Mouse (Mus musculus) embryonic stem cell, embryonic (primary cell): ENCODE measurements around the gene Lrcol1.

ENCODE experiments used
- CTCF ChIA-PET, 4 experiments: fragments of 300-600 bp in 2 of 4; fragments of 350-600 bp in 2 of 4; sonication (Branson Sonifier 250); formaldehyde crosslinking; loops; one replicate each; lab custom pipeline; 2022; ENCODE audit warnings: inconsistent platforms in 2 of 4; lab: Charles Lee
- POLR2A ChIA-PET, 4 experiments: fragments of 300-600 bp in 2 of 4; fragments of 350-600 bp in 2 of 4; sonication (Branson Sonifier 250); formaldehyde crosslinking; loops; one replicate each; lab custom pipeline; 2022; ENCODE audit warnings: antibody characterized with exemption in 4 of 4, inconsistent platforms in 1 of 4; lab: Charles Lee

Gene Lrcol1

DNA sequence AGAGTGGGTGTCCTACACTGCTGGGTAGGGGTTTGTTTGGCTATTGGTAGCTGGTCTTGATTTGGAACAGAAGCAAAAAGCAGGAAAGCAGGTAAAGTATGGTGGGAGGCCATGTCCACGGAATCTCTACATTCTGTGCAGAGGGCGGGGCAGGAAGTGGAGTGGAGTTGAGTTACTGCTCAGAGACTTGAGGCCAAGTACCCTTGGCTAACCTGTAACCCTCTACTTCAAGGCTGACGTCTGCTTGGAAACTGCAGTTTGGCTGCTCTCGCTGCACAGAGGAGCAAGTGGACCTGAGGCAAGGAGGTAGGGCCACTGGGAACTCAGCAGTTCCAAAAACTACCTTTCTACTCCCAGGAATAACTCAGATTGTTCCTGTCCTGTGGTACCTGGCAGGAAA lies at the start of gene Lrcol1:
TSS of gene Lrcol1 (plus strand) at position 207 of the 400 bp plus-strand sequence.
- POLR2A ChIA-PET, result interaction anchor here in 3 of 4 experiments (0.7 to 3.3 kb wide), 9 partner anchors 9 to 193 kb away, joined by 3 to 20 read pairs (median 13); partner anchors contain the start of genes Pole (in 1 of the 3) and Pxmp2 (in 1 of the 3)
- CTCF ChIA-PET, result interaction anchor here in 3 of 4 experiments (0.8 to 2.6 kb wide), 4 partner anchors 10 to 295 kb away, joined by 4 to 11 read pairs (median 5); no protein-coding TSS in a partner anchor

DNA sequence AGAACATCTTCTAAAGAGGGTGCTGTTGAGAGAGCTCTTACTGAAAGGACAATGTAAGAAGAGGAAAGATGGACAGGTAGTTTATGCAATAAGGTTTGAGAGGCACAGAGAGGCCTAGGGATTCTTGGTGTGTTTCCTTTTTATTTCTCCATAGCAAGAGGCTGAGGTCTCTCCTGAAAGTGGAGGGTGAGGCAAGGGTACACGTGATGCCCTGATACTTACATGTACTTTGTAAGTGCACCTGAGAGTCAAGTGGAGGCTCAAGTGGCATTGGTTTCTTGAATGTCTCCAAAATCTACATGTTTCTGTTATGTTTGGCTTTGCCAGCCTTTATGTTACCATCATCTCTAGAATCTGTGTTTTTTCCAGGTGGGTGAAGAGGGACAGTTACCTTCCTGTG lies 47.9 kb upstream of the Lrcol1 start:
- ChIA-PET POLR2A (interaction anchor here in 3 of 4 experiments (0.9 to 5.1 kb wide), 6 partner anchors 8 to 38 kb away, joined by 3 to 63 read pairs (median 6); partner anchors contain the start of genes Pole (in 2 of the 3) and Pxmp2 (in 2 of the 3)), CTCF (no interaction called here)

DNA sequence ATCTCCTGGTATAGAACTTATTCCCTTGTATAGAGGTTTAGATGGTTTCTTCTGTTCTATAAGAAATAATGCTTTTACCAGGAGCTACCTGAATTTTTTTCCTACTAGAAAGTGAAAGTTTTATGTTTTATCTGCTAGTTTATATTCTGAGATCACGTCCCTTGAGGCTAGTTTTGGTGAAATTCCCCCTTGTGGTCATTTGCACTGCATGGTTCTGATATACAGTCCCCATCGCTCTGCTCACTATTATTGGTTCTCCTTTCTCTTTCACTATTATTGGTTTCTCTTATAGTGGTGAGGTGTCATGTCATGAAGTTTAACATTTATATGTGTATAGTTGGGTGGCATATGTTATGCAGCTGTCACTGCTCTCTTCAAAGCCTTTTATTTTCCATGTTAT lies 43.9 kb upstream of the Lrcol1 start:
- ChIA-PET CTCF (interaction anchor here in 1 of 4 experiments (0.8 kb wide), 1 partner anchor 15 kb away, joined by 3 read pairs; the partner anchor contains the start of genes Pole and Pxmp2), POLR2A (interaction anchor here in 3 of 4 experiments (1.1 to 3.4 kb wide), 5 partner anchors 9 to 21 kb away, joined by 3 to 10 read pairs (median 5); partner anchors contain the start of genes Pole (in 3 of the 3) and Pxmp2 (in 3 of the 3))

DNA sequence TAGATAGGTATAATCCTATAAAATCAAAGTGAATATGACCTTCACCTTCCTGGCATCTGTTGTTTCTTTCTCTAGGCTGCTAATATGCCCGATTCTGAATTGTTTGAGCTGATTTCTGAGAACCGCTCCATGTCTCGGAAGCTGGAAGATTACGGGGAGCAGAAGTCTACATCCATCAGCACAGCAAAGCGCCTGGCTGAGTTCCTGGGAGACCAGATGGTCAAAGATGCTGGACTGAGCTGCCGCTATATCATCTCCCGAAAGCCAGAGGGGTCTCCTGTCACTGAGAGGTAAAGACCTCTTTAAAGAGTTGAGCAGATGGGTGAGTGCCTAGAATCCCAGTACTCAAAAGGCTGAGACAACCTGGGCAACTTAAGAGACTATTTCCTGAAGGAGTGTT lies 35.7 kb upstream of the Lrcol1 start:
- ChIA-PET CTCF (interaction anchor here in 1 of 4 experiments (1.0 to 1.2 kb wide), 2 partner anchors 24 to 49 kb away, joined by 3 read pairs; no protein-coding TSS in a partner anchor), POLR2A (interaction anchor here in 3 of 4 experiments (0.5 to 4.0 kb wide), 11 partner anchors 13 to 410 kb away, joined by 3 to 26 read pairs (median 4); partner anchors contain the start of genes Pole (in 3 of the 3), Pxmp2 (in 3 of the 3) and P2rx2 (in 1 of the 3))

DNA sequence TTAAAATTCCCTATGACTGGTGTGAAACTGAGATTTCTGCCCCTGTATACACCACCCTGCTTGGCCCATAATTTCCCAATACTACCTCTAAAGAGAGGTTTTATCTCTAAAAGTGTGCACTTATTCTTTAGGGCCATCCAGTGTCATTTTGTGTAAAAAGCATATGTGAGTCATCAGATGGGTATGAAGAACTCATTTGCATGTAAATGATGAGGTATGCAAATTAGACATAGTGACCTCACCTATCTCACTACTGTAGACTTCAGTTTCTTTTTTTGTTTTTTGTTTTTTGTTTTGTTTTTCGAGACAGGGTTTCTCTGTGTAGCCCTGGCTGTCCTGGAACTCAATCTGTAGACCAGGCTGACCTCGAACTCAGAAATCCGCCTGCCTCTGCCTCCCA lies 31.4 kb upstream of the Lrcol1 start:
- POLR2A ChIA-PET, result interaction anchor here in 1 of 4 experiments (1.1 to 2.1 kb wide), 2 partner anchors 28 to 34 kb away, joined by 3 to 7 read pairs; partner anchors contain the start of genes Pole and Pxmp2
- CTCF ChIA-PET, result no interaction called here

DNA sequence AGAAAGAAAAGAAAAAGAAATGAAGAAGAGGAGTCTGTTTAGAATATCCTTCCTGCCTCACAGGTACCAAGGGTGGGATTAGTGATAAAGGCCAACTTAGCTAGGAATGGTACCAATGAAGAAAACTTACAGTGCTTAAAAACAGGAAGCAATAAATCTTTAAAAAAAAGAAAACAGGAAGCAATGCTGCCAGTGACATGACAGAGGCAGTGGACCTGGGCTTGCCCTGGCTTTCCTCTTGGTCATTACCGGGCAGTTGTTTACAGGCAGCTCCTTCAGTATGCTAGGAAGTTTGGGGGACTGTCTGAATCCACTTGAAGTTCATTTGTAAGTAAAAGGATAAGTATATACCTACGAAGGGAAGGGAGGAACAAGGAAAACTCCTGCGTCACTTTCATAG lies 14.0 kb upstream of the Lrcol1 start:
- CTCF ChIA-PET, result no interaction called here
- POLR2A ChIA-PET, result interaction anchor here in 2 of 4 experiments (0.6 to 2.6 kb wide), 4 partner anchors 11 to 62 kb away, joined by 3 to 11 read pairs (median 4); partner anchors contain the start of gene P2rx2 (in 1 of the 2)

DNA sequence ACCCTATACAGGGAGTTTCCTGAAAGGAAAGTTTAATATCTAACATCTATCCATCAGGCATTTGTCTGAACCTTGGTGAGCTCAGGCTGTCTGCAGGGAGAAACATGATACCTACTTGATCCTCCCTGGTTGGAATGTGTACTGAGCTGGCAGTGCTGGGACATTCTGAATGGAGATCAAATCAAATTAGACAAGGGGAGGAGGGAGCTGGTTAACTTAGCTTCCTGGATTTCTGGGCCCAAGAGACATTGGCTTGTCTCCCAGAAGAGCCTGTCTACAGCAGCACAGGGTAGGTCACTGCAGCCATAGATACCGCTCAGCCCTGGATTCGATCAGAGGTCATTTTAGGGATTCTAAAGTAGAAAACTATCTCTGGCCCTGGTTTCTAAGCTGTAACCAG lies 5.7 kb upstream of the Lrcol1 start:
- CTCF ChIA-PET, result interaction anchor here in 3 of 4 experiments (0.6 to 1.7 kb wide), 6 partner anchors 16 to 54 kb away, joined by 3 to 5 read pairs (median 4); no protein-coding TSS in a partner anchor
- POLR2A ChIA-PET, result interaction anchor here in 2 of 4 experiments (0.6 to 3.7 kb wide), 14 partner anchors 9 to 343 kb away, joined by 3 to 14 read pairs (median 5); partner anchors contain the start of genes Pole (in 1 of the 2) and Pxmp2 (in 1 of the 2)

DNA sequence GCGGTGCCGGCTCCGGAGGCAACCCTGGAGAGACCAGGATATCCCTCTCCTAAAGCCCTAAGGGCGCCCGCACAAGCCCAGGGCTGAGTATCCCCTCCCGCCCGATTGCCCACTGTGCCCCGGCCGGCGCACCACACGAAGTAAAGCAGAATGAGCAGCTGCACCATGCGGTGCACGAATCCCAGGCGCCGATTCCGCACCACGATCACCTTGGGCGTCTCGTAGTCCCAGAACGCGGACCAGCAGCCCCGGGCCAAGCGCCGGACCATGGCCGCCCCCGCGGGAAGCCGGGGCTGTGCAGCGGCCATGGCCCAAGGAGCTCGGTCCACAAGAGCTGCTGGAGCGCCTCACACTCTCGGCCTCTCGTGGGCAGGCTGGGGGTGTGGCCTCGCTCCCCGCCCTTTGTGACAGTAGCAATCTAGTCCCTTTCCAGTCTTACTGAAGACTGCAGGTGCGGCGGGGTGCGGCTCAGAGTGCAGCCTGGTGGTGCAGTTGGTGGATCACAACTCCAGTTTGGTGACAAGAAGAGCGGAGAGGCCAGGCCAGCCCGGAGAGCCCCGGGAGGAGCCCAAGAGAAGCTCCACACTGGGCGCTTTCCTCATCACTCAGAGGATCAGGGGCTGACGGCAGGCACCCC lies 1.8 kb upstream of the Lrcol1 start, which contains the start of gene P2rx2:
TSS of gene P2rx2 (minus strand) at position 565 of the 637 bp plus-strand sequence.
- CTCF ChIA-PET, result interaction anchor here (0.6 to 2.6 kb wide), 7 partner anchors 12 to 446 kb away, joined by 3 to 11 read pairs (median 6); no protein-coding TSS in a partner anchor
- POLR2A ChIA-PET, result interaction anchor here in 3 of 4 experiments (0.7 to 3.3 kb wide), 28 partner anchors 8 to 462 kb away, joined by 3 to 20 read pairs (median 4); partner anchors contain the start of genes Ddx51 (in 2 of the 3), Noc4l (in 2 of the 3), Pole (in 2 of the 3) and Pxmp2 (in 2 of the 3)

DNA sequence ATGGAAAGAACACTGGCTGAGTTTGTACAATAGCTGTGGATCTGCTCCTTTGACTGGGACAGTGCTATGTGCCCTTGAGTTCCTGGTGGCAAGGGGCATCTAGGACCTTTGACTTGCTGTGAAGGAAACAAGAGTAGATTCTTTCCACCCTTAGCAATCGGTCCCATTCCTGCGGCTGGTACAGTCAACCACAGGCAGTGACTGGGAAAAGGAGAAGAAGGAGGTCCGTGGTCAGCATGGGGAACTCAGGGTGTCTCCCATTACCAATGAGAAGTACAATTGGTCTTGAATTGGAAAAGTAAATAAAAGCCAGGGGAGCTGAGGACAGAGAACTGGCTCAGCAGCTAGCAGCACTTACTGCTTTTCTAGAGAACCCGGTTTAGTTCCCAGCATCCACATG lies 1.0 kb downstream of the Lrcol1 start:
- ChIA-PET POLR2A (interaction anchor here in 2 of 4 experiments (0.5 to 1.8 kb wide), 5 partner anchors 9 to 308 kb away, joined by 3 to 4 read pairs (median 3); partner anchors contain the start of genes Ddx51 (in 1 of the 2) and Noc4l (in 1 of the 2)), CTCF (interaction anchor here in 1 of 4 experiments (0.9 kb wide), 1 partner anchor 279 kb away, joined by 3 read pairs; no protein-coding TSS in a partner anchor)

DNA sequence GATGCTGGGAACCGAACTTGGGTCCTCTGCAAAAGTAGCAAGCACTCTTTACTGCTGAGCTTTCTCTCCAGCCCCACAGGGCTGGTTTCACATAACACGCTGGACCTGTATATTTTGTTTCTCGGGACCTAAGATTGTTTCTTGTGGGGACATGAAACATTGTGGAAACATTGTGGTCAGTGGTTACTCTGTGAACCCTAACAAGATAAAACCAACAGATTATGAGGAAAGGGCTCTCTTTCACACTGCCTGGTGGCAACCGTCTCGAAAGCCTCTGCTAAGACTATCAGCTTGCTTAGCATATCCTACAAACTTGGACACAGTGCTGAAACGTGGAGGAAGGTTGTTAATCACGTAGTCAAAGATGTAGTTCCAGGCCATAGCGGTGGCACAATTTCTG lies 2.5 kb downstream of the Lrcol1 start:
- ChIA-PET CTCF (no interaction called here), POLR2A (interaction anchor here in 2 of 4 experiments (0.8 to 2.0 kb wide), 5 partner anchors 9 to 61 kb away, joined by 3 to 5 read pairs (median 4); partner anchors contain the start of genes Pole (in 1 of the 2) and Pxmp2 (in 1 of the 2))

DNA sequence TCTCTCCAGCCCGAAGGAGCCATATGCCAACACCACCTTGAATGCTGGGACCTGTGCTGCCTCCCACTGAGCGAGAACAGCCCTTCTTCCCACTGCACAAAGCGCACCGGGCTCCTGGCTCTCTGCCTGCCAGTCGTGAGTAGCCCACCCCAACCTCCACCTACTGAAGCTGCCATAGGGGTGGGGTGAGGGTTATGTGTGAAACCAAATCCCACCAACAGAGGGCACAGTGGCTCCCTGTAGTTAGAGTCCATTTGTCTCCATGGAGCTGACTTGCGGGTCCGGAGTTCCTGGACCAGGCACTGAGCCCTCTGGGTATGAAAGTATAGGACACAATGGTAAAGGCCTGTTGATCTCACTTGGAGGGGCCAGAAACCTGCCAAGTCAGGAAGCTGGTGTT lies 10.2 kb downstream of the Lrcol1 start:
- ChIA-PET POLR2A (interaction anchor here (0.5 to 5.0 kb wide), 29 partner anchors 9 to 299 kb away, joined by 3 to 21 read pairs (median 4); partner anchors contain the start of genes P2rx2 (in 3 of the 4), Ddx51 (in 1 of the 4), Fbrsl1 (in 1 of the 4) and Lrcol1 (in 1 of the 4)), CTCF (interaction anchor here (0.5 to 3.6 kb wide), 52 partner anchors 8 to 300 kb away, joined by 3 to 27 read pairs (median 4); partner anchors contain the start of genes P2rx2 (in 3 of the 4), Ddx51 (in 1 of the 4) and Noc4l (in 1 of the 4))

DNA sequence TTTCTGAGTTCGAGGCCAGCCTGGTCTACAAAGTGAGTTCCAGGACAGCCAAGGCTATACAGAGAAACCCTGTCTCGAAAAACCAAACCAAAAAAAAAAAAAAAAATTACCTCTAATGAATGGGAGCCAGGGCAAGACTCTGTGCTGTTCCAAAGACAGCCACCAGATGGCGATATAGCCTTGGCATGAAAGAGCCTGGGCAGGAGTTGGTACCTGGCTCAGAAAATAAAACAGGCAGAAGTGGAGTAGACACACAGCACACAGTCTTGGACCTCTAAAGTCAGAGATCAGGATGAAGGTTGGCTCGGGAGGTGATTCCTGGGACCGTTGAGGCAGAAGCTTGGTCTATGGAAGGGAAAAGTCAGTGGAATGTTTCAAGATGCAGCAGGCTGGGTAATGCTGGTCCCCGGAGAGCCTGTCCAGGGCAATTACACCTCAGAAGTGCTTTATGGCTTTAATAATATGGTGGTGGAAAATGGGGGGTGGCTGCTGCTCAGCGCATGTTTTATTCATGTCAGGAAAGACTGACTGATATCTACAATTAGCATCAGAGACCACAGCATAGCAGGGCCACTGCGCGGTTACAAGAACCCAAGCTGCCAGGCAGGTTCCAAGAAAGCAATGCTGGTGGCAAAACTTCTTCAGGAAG lies 13.1 kb downstream of the Lrcol1 start:
- CTCF ChIA-PET, result interaction anchor here in 3 of 4 experiments (0.6 to 2.3 kb wide), 9 partner anchors 13 to 278 kb away, joined by 3 to 7 read pairs (median 3); no protein-coding TSS in a partner anchor
- POLR2A ChIA-PET, result interaction anchor here in 2 of 4 experiments (0.7 to 2.0 kb wide), 2 partner anchors 58 to 278 kb away, joined by 3 to 4 read pairs; no protein-coding TSS in a partner anchor

DNA sequence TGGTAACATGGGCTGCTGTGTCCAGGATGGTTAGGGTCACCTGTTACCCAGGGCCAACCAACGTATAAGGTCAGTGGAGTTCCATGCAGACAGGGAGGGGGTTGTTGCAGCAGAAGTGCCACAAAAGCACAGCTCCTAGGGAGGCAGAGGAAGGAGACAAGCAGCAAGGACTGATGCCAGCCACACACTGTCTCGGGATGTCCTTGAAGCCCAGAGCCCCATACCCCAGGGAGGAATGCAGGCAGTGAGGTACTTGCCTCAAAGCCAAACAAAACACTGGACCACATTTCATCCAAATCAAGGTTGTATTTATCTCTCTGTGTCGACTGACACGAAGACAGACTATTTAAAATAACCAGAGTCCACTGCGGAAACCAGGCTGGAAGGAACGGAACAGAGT lies 16.9 kb downstream of the Lrcol1 start:
- CTCF ChIA-PET, result interaction anchor here in 1 of 4 experiments (2.0 kb wide), 1 partner anchor 278 kb away, joined by 8 read pairs; no protein-coding TSS in a partner anchor
- POLR2A ChIA-PET, result interaction anchor here in 3 of 4 experiments (0.9 to 3.4 kb wide), 7 partner anchors 16 to 125 kb away, joined by 3 to 34 read pairs (median 3); partner anchors contain the start of genes P2rx2 (in 2 of the 3), Pole (in 1 of the 3) and Pxmp2 (in 1 of the 3)

DNA sequence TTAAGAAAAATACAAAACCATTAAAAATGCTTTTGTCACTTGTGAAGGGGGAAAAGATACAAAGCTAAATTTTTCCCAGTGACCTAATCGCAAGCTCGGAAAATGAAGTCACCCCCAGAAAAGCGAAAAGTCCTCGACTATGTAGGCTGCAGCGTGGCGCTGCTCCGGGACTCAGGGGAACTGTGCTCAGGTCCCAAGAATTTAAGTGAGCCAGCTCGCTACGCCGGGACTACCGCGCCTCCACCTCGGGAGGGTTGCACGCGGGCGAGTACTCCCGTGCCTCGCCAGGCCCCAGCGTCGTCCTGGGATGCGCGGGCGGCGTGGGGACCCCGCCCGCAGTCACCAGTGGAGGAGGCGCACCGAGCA lies 18.3 kb downstream of the Lrcol1 start:
- ChIA-PET CTCF (interaction anchor here (0.5 to 2.9 kb wide), 46 partner anchors 8 to 408 kb away, joined by 3 to 27 read pairs (median 4); partner anchors contain the start of genes Ep400 (in 1 of the 4), Fbrsl1 (in 1 of the 4), Pole (in 1 of the 4) and Pxmp2 (in 1 of the 4)), POLR2A (interaction anchor here (0.5 to 3.4 kb wide), 58 partner anchors 8 to 444 kb away, joined by 3 to 34 read pairs (median 5); partner anchors contain the start of genes P2rx2 (in 3 of the 4), Pole (in 3 of the 4), Ddx51 (in 2 of the 4) and Fbrsl1 (in 2 of the 4))

DNA sequence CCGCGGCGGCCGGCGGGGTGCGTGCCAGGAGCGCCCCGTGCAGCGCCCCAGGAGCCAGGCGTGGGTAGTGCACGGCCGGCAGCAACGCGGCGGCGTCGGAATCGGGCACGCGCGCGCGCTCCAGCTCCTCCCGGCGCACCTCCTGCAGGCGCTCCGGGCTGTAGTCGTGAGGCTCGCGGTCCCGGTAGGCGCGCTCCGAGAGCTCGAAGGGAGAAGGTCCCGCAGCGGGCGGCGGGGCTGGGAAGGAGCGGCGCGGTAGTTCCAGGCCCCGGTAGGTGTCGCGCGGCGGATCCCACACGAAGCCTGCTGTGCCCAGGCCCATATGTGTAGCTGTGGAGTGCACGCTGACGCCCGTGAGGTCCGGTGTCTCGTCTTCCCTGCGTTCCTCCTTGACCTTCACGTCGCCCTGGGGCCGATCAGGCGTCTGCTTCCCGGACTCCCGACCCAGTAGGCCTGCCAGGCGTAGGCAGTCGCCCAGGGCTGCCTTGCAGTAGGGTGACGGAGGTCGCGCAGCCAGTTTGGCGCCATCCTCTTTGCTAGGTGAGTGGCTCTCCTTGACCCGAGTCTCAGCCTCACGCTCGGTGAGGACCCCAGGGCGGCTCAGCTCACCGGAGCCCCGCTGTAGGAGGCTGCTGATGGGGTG lies 18.8 kb downstream of the Lrcol1 start:
- POLR2A ChIA-PET, result interaction anchor here (0.5 to 3.4 kb wide), 72 partner anchors 8 to 1300 kb away, joined by 3 to 34 read pairs (median 4); partner anchors contain the start of genes P2rx2 (in 3 of the 4), Pole (in 3 of the 4), Ddx51 (in 2 of the 4) and Fbrsl1 (in 2 of the 4)
- CTCF ChIA-PET, result interaction anchor here (0.7 to 2.9 kb wide), 53 partner anchors 8 to 407 kb away, joined by 3 to 27 read pairs (median 4); partner anchors contain the start of genes Ep400 (in 1 of the 4), Fbrsl1 (in 1 of the 4), P2rx2 (in 1 of the 4) and Pole (in 1 of the 4)
